Mouse (Mus musculus): ENCODE measurements at regions not wholly inside any gene's neighbourhood (a gene's known extent, or its start where the extent isn't known, plus 50 kb on each side); places are given as distances from the start of the nearest gene placed in this dataset.

DNA sequence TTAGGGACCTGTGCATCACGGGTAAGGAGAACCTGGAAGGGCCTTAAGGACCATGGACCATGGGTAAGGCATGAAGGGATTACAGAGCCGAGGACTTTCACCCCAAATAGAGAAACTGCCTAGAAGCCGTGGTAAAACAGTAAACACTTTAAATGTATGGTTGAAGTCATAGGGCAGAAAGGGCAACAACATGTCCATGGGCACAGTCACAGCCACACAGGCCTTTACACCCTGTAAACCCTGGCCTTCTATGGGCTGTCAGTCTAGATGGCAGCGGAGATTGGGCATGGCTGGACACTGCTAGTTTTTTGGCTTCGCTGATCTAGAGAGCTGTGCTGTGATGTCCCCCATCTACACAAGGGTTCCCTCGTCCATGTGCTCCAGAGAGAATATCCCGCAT is 127.4 kb downstream of the Tex29 start:
- H3K4me1 ChIP-seq (ENCODE audit: control insufficient read depth, insufficient read depth, low read length): no peaks in the 10 kb centered on the region
- no peak for ATAC-seq
- H3K27me3 ChIP-seq (replicated peaks; ENCODE audit: control insufficient read depth, insufficient read depth, low read length): no peaks in the 10 kb centered on the region
- H3K9ac ChIP-seq (ENCODE audit: low read depth, low read length): no peak overlapping the region
- no peak overlapping the region for H3K4me3 ChIP-seq (ENCODE audit: low read length)
- H3K9me3 ChIP-seq (ENCODE audit: control insufficient read depth, low read length): no peaks in the 10 kb centered on the region
- 86% methylated on average over 7 of the region's 7 CpGs for WGBS
- no peak overlapping the region for H3K27ac ChIP-seq (ENCODE audit: low read length)
- H3K36me3 ChIP-seq (ENCODE audit: control insufficient read depth, insufficient read depth, low read length): no peaks in the 10 kb centered on the region
- no peak overlapping the region for H3K4me2 ChIP-seq (ENCODE audit: low read depth, low read length)

DNA sequence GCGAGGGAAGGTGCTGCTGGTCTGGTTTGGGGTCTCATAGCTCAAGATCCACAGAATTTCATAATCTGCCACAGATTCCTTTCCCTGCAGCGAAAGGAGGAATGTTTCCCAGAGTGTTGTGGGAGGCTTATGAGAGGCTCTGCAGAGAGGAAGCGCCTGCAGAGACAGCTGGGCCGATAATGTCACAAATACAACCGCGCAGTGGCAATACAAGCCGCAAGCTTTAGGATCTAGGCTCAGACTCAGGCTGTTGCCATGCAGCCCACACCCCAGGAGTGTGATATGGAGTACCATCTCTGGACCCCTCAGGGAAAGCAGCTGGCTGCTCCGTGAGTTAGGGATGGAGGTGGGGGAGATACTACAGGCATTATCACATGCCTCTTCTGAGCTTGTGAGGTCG is 130.2 kb downstream of the Tex29 start:
- Histone ChIP-seq H3K27ac (ENCODE audit: low read length) (no peak overlapping the region), H3K27me3 (replicated peaks; ENCODE audit: control insufficient read depth, insufficient read depth, low read length) (no peaks in the 10 kb centered on the region), H3K4me2 (ENCODE audit: low read depth, low read length) (no peak overlapping the region), H3K9me3 (ENCODE audit: control insufficient read depth, low read length) (no peaks in the 10 kb centered on the region), H3K4me1 (ENCODE audit: control insufficient read depth, insufficient read depth, low read length) (no peaks in the 10 kb centered on the region), H3K9ac (ENCODE audit: low read depth, low read length) (no peak overlapping the region), H3K4me3 (ENCODE audit: low read length) (no peak overlapping the region), H3K36me3 (ENCODE audit: control insufficient read depth, insufficient read depth, low read length) (no peaks in the 10 kb centered on the region)
- WGBS: 86% methylated on average over 9 of the region's 9 CpGs
- no peak for ATAC-seq

DNA sequence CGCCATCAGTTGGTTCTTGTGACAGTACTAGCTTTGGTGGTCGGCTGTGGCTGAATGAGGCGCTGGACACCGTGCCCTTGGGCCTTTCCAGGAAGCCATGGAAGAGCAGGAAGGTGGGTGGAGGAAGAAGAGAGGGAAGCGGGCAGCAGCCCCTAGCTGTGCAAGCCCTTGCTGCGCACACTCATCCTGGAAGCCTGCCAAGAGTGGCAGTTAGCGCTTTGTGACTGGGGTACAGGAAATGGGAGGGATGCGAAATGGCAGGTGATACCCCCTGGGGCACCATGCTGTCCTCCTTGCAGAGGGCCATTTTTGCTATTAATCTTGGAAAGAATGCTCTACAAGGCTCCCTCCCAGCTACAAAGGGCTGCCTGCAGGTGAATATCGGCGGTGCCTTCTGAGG is 133.2 kb downstream of the Tex29 start:
- 61% methylated on average over 10 of the region's 10 CpGs for WGBS
- Histone ChIP-seq H3K27ac (ENCODE audit: low read length) (no peak overlapping the region), H3K4me2 (ENCODE audit: low read depth, low read length) (no peak overlapping the region), H3K27me3 (replicated peaks; ENCODE audit: control insufficient read depth, insufficient read depth, low read length) (no peaks in the 10 kb centered on the region), H3K36me3 (ENCODE audit: control insufficient read depth, insufficient read depth, low read length) (no peaks in the 10 kb centered on the region), H3K4me3 (ENCODE audit: low read length) (no peak overlapping the region), H3K9ac (ENCODE audit: low read depth, low read length) (no peak overlapping the region), H3K4me1 (ENCODE audit: control insufficient read depth, insufficient read depth, low read length) (peaks cover 7% of the 10 kb centered on the region; the same call in 1 of the 2 replicates), H3K9me3 (ENCODE audit: control insufficient read depth, low read length) (no peaks in the 10 kb centered on the region)
- no peak for ATAC-seq

DNA sequence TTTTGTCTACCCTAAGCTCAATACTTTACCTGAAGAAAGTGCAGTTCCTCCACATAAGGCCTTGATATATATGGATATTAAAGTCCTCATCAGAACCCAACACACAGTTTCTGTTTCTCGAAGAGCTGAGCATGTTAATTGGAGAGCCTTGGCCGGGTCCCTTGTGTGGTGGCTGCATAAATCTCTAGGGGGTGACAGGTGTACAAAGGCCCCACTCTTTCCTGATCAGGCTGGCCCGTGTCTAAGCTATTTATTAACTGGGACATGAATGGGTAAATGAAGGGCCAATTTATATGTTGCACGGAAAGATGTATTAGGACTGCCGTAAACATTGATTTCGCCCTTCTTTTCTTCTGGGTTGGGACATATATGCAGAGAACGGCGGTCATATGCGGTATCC is 136.8 kb downstream of the Tex29 start:
- H3K4me1 ChIP-seq (ENCODE audit: control insufficient read depth, insufficient read depth, low read length): peaks cover 7% of the 10 kb centered on the region; the same call in 1 of the 2 replicates
- H3K9me3 ChIP-seq (ENCODE audit: control insufficient read depth, low read length): no peaks in the 10 kb centered on the region
- H3K4me3 ChIP-seq (ENCODE audit: low read length): no peak overlapping the region
- WGBS: 52% methylated on average over 9 of the region's 9 CpGs
- H3K36me3 ChIP-seq (ENCODE audit: control insufficient read depth, insufficient read depth, low read length): no peaks in the 10 kb centered on the region
- no peak overlapping the region for H3K27ac ChIP-seq (ENCODE audit: low read length)
- H3K27me3 ChIP-seq (replicated peaks; ENCODE audit: control insufficient read depth, insufficient read depth, low read length): no peaks in the 10 kb centered on the region
- H3K9ac ChIP-seq (ENCODE audit: low read depth, low read length): no peak overlapping the region
- no peak overlapping the region for H3K4me2 ChIP-seq (ENCODE audit: low read depth, low read length)
- no peak for ATAC-seq

DNA sequence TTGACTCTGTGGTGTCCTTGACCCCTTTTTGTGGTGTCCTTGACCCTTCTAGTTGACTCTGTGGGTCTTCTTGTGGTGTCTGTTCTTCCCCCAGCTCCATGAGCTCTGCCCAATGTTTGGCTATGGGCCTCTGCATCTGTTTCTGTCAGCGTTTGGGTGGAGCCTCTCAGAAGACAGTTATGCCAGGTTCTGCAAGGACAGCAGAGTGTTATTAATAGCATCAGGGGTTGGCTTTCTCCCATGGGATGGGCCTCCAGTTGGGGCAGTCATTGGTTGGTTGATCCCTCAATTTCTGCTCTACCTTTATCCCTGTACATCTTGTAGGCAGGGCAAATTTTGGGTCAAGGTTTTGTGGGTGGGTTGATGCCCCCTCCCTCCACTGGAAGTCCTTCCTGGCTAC is 138.8 kb downstream of the Tex29 start:
- Histone ChIP-seq H3K27me3 (replicated peaks; ENCODE audit: control insufficient read depth, insufficient read depth, low read length) (no peaks in the 10 kb centered on the region), H3K4me2 (ENCODE audit: low read depth, low read length) (no peak overlapping the region), H3K27ac (ENCODE audit: low read length) (no peak overlapping the region), H3K4me3 (ENCODE audit: low read length) (no peak overlapping the region), H3K36me3 (ENCODE audit: control insufficient read depth, insufficient read depth, low read length) (no peaks in the 10 kb centered on the region), H3K9ac (ENCODE audit: low read depth, low read length) (no peak overlapping the region), H3K4me1 (ENCODE audit: control insufficient read depth, insufficient read depth, low read length) (peaks cover 7% of the 10 kb centered on the region; the same call in 1 of the 2 replicates), H3K9me3 (ENCODE audit: control insufficient read depth, low read length) (no peaks in the 10 kb centered on the region)
- 71% methylated on average over 1 of the region's 1 CpGs for WGBS
- no peak for ATAC-seq

DNA sequence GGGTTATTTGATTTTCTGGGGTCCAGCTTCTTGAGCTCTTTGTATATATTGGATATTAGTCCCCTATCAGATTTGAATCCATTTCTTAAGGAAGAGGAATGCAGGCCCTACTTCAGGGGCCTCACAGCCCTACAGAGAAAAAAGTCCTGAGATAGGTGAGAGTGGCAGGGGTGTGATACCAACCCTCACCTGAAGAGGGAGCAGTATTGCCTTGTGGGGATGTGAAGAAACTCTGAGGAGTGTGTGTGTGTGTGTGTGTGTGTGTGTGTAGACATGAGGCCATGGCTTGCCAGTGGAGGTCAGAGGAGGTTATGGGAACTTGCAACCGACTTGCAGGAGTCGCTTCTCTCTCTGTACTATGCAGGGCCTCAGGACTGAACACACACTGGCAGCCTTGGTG is 141.2 kb downstream of the Tex29 start:
- Histone ChIP-seq H3K9ac (ENCODE audit: low read depth, low read length) (no peak overlapping the region), H3K27ac (ENCODE audit: low read length) (no peak overlapping the region), H3K4me1 (ENCODE audit: control insufficient read depth, insufficient read depth, low read length) (peaks cover 7% of the 10 kb centered on the region; the same call in 1 of the 2 replicates), H3K4me2 (ENCODE audit: low read depth, low read length) (no peak overlapping the region), H3K36me3 (ENCODE audit: control insufficient read depth, insufficient read depth, low read length) (no peaks in the 10 kb centered on the region), H3K4me3 (ENCODE audit: low read length) (no peak overlapping the region), H3K27me3 (replicated peaks; ENCODE audit: control insufficient read depth, insufficient read depth, low read length) (no peaks in the 10 kb centered on the region), H3K9me3 (ENCODE audit: control insufficient read depth, low read length) (no peaks in the 10 kb centered on the region)
- no peak for ATAC-seq
- WGBS: 92% methylated on average over 2 of the region's 2 CpGs

DNA sequence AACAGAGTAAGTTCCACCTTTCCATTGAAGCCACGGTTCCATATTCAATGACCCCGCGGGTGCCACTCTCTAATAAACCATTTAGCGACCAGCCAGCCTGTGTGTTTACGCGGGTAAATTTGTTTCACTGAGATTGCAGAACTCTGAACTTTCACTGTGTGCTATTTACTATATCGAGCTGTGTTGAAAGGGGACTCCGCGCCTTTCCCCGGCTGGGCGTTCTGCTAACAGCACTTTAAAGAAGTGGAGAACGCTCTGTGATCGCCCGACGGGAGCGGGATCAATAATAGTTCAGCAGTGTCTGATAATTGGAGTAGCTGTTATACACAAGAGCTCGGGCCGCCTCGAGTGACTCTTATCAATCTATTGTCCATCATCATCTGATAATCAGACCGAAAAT is 149.8 kb downstream of the Tex29 start:
- no peak overlapping the region for H3K4me3 ChIP-seq (ENCODE audit: low read length)
- ATAC-seq: no peak
- no peak overlapping the region for H3K9ac ChIP-seq (ENCODE audit: low read depth, low read length)
- H3K36me3 ChIP-seq (ENCODE audit: control insufficient read depth, insufficient read depth, low read length): no peaks in the 10 kb centered on the region
- no peak overlapping the region for H3K27ac ChIP-seq (ENCODE audit: low read length)
- H3K4me2 ChIP-seq (ENCODE audit: low read depth, low read length): no peak overlapping the region
- H3K4me1 ChIP-seq (ENCODE audit: control insufficient read depth, insufficient read depth, low read length): no peaks in the 10 kb centered on the region
- no peaks in the 10 kb centered on the region for H3K9me3 ChIP-seq (ENCODE audit: control insufficient read depth, low read length)
- no peaks in the 10 kb centered on the region for H3K27me3 ChIP-seq (replicated peaks; ENCODE audit: control insufficient read depth, insufficient read depth, low read length)
- WGBS: 60% methylated on average over 20 of the region's 20 CpGs

DNA sequence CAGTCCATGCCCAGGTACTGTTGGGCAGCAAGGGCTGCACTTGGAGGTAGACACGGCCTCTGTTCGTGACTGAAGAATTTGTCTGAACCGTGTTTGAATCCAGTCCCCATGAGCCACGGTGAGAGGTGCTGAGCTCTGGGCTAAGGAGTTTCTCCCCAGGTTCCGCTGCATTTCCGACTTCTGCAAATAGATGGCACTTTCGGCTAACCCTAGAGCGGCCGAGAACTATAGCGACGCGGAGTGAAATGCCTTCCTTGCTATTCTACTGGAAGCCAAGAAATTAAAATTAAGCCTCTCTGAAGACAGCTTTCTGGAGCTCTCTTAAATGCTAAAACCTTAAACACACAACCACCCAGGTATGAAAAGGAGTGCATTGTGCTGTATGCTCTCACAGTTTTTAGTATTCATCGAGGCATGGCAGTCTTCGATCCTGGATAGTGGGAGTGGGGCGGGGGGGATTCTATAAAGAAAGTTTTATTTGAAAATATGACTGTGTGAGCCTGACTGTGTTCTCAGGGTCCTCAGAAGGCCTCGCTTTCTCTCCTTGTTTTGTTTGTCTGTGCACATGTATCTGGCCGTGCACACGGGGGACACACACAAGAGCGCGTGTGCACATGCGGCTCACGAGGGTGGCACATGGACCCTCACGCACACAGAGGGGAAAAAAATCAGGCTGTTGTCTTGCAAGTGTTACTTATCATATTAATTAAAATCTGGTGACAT is 159.6 kb downstream of the Tex29 start:
- Histone ChIP-seq H3K9ac (ENCODE audit: low read depth, low read length) (no peak overlapping the region), H3K4me1 (ENCODE audit: control insufficient read depth, insufficient read depth, low read length) (no peaks in the 10 kb centered on the region), H3K27me3 (replicated peaks; ENCODE audit: control insufficient read depth, insufficient read depth, low read length) (0 out of 2 replicates have a peak, but pooled peaks cover 5% of the 10 kb centered on the region), H3K9me3 (ENCODE audit: control insufficient read depth, low read length) (no peaks in the 10 kb centered on the region), H3K4me3 (ENCODE audit: low read length) (no peak overlapping the region), H3K36me3 (ENCODE audit: control insufficient read depth, insufficient read depth, low read length) (no peaks in the 10 kb centered on the region), H3K27ac (ENCODE audit: low read length) (no peak overlapping the region), H3K4me2 (ENCODE audit: low read depth, low read length) (no peak overlapping the region)
- ATAC-seq: no peak
- 37% methylated on average over 23 of the region's 23 CpGs for WGBS

DNA sequence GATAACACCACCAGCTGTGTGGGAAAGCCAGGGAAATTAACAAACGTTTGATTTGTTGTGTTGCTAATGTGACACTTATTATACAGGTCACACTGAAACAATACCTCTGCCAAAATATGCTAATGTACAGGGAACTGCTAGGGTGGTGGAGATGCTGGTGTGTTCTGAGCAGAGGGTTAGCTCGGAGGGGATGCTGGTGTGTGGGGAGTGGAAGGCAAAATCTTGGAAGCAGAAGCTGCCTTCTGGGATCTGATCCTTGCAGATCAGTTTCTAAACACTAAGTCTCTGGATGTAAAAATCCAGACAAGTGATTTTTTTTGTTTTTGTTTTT is 160.2 kb downstream of the Tex29 start:
- no peak for ATAC-seq
- H3K9me3 ChIP-seq (ENCODE audit: control insufficient read depth, low read length): no peaks in the 10 kb centered on the region
- H3K4me1 ChIP-seq (ENCODE audit: control insufficient read depth, insufficient read depth, low read length): no peaks in the 10 kb centered on the region
- H3K36me3 ChIP-seq (ENCODE audit: control insufficient read depth, insufficient read depth, low read length): no peaks in the 10 kb centered on the region
- no peak overlapping the region for H3K4me2 ChIP-seq (ENCODE audit: low read depth, low read length)
- 0 out of 2 replicates have a peak, but pooled peaks cover 5% of the 10 kb centered on the region for H3K27me3 ChIP-seq (replicated peaks; ENCODE audit: control insufficient read depth, insufficient read depth, low read length)
- no peak overlapping the region for H3K27ac ChIP-seq (ENCODE audit: low read length)
- WGBS: 50% methylated on average over 2 of the region's 2 CpGs
- H3K9ac ChIP-seq (ENCODE audit: low read depth, low read length): no peak overlapping the region
- H3K4me3 ChIP-seq (ENCODE audit: low read length): no peak overlapping the region

DNA sequence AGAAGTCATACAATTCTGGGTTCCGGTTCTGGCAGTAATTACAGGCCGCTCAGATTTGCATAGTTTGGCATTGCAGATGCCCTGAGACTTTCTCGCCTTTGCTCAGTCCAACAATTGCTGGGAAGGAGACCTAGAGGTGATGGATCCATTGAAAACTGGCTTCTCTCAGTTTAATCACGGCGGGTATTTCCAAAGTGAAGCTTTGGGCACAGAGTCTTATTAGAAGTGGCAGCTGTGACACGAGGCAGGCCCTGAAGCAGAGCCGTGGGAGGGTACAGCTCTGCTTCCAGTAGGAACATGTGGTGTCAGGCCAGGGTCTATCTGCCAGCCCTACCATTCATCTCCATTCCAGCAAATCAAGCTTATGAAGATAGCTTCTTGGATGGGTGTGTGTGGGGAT is 164.0 kb downstream of the Tex29 start:
- Histone ChIP-seq H3K4me3 (ENCODE audit: low read length) (no peak overlapping the region), H3K9me3 (ENCODE audit: control insufficient read depth, low read length) (no peaks in the 10 kb centered on the region), H3K4me2 (ENCODE audit: low read depth, low read length) (no peak overlapping the region), H3K36me3 (ENCODE audit: control insufficient read depth, insufficient read depth, low read length) (no peaks in the 10 kb centered on the region), H3K4me1 (ENCODE audit: control insufficient read depth, insufficient read depth, low read length) (no peaks in the 10 kb centered on the region), H3K9ac (ENCODE audit: low read depth, low read length) (no peak overlapping the region), H3K27ac (ENCODE audit: low read length) (no peak overlapping the region), H3K27me3 (replicated peaks; ENCODE audit: control insufficient read depth, insufficient read depth, low read length) (peaks cover 3% of the 10 kb centered on the region; the same call in 1 of the 2 replicates)
- no peak for ATAC-seq
- 85% methylated on average over 7 of the region's 7 CpGs for WGBS
